Mouse (Mus musculus): ENCODE results near the gene Fam213a. TPM values are rescaled to one million over a fixed set of nuclear protein-coding genes. Genes with fewer than 3 reads are reported as not detected.

Fam213a gene
- polyA plus RNA-seq, 1 experiment = 22.1 TPM

DNA sequence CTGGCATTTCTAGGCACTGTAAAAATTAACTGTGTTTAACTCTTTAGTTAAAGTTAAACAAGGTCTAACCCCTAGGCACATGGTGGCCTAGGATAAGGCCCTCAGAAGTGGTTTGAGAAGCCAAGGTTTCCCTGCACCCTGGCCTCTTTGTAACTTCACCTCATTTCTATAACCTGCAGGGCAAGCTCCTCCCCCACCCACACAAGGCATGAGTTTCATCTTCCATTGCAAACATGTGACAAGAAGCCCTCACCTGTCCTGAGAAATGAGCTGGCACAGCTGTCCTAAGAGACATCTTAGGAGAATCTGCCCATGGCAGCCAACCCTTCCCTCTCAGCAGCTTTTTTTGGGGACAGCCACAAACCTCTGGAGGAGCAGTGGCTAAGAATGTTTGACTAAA, 48.7 kb downstream of the Fam213a start:
- peak in 1 of 2 experiments; percentile 6 for DNase-seq (ENCODE audit: low read depth in 1 of 2, low spot score in 2 of 2)
- no peak for TF ChIP-seq CTCF (IDR thresholded peaks at IDR 0.05; ENCODE audit: extremely low read depth, insufficient read depth, insufficient read length, insufficient replicate concordance)
- TF ChIP-seq POLR2A (IDR thresholded peaks at IDR 0.05; ENCODE audit: low read depth, low read length) = no peak
- H3K4me1 ChIP-seq (ENCODE audit: control insufficient read depth, insufficient read depth, insufficient read length) = peaks cover 35% of the 10 kb centered on the region
- peak overlapping the region; percentile 5; the same call in 1 of the 2 replicates for H3K4me3 ChIP-seq (ENCODE audit: extremely low read depth, insufficient read depth, insufficient read length)
- no peaks in the 10 kb centered on the region for H3K27me3 ChIP-seq (ENCODE audit: control insufficient read depth, insufficient read depth, low read length)
- H3K36me3 ChIP-seq (ENCODE audit: control insufficient read depth, insufficient read depth, low read length) = no peaks in the 10 kb centered on the region
- peak overlapping the region; percentile 7 for H3K27ac ChIP-seq (ENCODE audit: insufficient read depth, low read length)

DNA sequence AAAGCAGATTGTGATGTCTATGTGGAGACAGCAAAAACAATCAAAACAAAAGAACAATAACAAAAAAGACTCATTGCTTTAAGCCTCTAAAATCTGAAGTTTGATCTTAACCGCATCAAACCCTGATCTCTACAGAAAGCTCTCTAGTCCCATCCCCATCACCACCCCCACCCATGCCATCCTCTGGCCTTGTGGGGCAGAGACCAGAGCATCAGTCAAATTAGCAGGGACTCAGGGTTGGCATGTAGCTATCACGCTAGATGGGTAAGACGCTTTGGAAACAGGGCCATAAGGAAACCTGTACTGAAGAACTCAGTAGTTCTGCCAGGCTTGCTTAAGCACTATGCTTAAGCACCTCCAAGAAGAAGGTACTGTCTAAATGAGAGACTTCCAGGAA, 49.4 kb downstream of the Fam213a start:
- Histone ChIP-seq H3K4me1 (ENCODE audit: control insufficient read depth, insufficient read depth, insufficient read length) (peaks cover 41% of the 10 kb centered on the region), H3K27me3 (ENCODE audit: control insufficient read depth, insufficient read depth, low read length) (no peaks in the 10 kb centered on the region), H3K4me3 (ENCODE audit: extremely low read depth, insufficient read depth, insufficient read length) (no peak overlapping the region), H3K36me3 (ENCODE audit: control insufficient read depth, insufficient read depth, low read length) (no peaks in the 10 kb centered on the region), H3K27ac (ENCODE audit: insufficient read depth, low read length) (no peak overlapping the region)
- no peak for DNase-seq (ENCODE audit: low read depth in 1 of 2, low spot score in 2 of 2)
- WGBS = 69% methylated on average over 3 of the region's 3 CpGs
- TF ChIP-seq CTCF (IDR thresholded peaks at IDR 0.05; ENCODE audit: extremely low read depth, insufficient read depth, insufficient read length, insufficient replicate concordance) (no peak), POLR2A (IDR thresholded peaks at IDR 0.05; ENCODE audit: low read depth, low read length) (no peak)

- 12% methylated on average over 3 of the region's 3 CpGs for WGBS
- DNase-seq (ENCODE audit: low read depth in 1 of 2, low spot score in 2 of 2) = no peak
- Histone ChIP-seq H3K27me3 (ENCODE audit: control insufficient read depth, insufficient read depth, low read length) (no peaks in the 10 kb centered on the region), H3K36me3 (ENCODE audit: control insufficient read depth, insufficient read depth, low read length) (no peaks in the 10 kb centered on the region), H3K27ac (ENCODE audit: insufficient read depth, low read length) (peak overlapping the region; percentile 65), H3K4me3 (ENCODE audit: extremely low read depth, insufficient read depth, insufficient read length) (no peak overlapping the region; the same call in 1 of the 2 replicates), H3K4me1 (ENCODE audit: control insufficient read depth, insufficient read depth, insufficient read length) (peaks cover 47% of the 10 kb centered on the region)
- no peak for TF ChIP-seq POLR2A (IDR thresholded peaks at IDR 0.05; ENCODE audit: low read depth, low read length)
- TF ChIP-seq CTCF (IDR thresholded peaks at IDR 0.05; ENCODE audit: extremely low read depth, insufficient read depth, insufficient read length, insufficient replicate concordance) = no peak
These were observed 49.9 kb downstream of the Fam213a start for GRCm38 (mm10) chr14:40963501-40964213.

DNA sequence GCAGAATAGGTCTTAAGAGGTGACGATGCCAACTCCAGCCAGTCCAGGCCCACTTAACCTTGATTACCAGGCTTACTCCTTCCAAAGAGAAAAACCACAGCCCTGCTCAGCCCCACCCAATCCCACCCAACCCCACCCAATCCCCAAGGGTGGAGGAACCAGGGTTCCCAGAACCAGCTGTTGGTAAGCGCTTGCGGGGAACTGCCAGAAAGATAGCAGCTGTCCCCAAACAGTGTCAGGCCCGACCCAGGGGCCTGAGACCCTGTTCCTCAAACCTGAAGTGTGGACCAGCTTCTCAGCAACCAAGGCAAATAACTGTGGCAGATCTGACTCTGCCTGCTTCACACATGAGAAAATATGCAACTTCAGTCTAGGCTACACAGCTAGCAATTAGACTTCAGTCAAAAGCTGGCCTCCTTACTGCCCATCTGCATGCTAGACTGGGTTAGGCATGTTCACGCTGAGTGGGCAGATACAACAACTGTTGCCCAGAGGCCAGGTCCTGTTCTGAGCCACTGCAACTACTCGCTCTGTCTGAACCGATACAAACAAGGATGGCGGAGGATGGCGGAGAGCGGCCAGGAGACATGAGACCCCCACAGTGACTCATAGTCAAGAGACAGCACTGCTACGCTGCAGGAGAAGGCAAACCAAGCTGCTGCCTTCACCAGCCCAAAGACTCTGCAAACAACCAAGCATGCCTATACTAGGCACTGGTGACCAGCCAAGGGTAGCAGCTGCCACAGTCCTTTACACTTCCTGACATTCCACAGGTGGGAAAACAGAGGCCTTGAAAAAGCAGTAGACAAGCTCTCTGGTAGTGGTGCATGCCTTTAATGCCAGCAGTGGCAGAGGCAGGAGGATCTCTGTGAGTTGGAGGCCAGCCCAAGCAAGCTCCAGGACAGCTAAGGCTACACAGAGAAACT, 51.0 kb downstream of the Fam213a start:
- no peak for TF ChIP-seq CTCF (IDR thresholded peaks at IDR 0.05; ENCODE audit: extremely low read depth, insufficient read depth, insufficient read length, insufficient replicate concordance)
- no peak for TF ChIP-seq POLR2A (IDR thresholded peaks at IDR 0.05; ENCODE audit: low read depth, low read length)
- Histone ChIP-seq H3K4me1 (ENCODE audit: control insufficient read depth, insufficient read depth, insufficient read length) (peaks cover 53% of the 10 kb centered on the region), H3K27ac (ENCODE audit: insufficient read depth, low read length) (peak overlapping the region; percentile 51), H3K4me3 (ENCODE audit: extremely low read depth, insufficient read depth, insufficient read length) (no peak overlapping the region), H3K27me3 (ENCODE audit: control insufficient read depth, insufficient read depth, low read length) (no peaks in the 10 kb centered on the region), H3K36me3 (ENCODE audit: control insufficient read depth, insufficient read depth, low read length) (no peaks in the 10 kb centered on the region)
- DNase-seq (ENCODE audit: low read depth in 1 of 2, low spot score in 2 of 2) = no peak
- WGBS = 37% methylated on average over 11 of the region's 11 CpGs

DNA sequence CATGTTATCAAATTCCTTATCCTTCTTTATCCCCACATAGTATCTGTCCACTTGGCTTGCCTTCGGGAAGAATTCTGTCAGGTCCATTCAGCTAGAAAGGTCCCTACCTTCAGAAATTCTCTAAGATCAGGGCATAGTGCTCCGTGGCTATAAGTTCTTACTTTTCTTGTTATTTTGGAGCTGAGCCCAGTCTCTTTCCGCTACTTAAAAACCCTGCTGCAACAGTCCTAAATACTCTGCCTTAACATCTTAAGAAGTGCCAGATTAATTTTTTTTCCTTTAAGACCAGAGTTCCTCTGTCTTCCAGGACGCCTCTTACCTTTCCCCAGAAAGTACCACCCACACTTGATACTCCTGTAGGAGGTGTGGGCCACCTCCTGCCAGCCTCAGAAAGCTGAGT, 53.4 kb downstream of the Fam213a start:
- 39% methylated on average over 4 of the region's 4 CpGs for WGBS
- Histone ChIP-seq H3K36me3 (ENCODE audit: control insufficient read depth, insufficient read depth, low read length) (no peaks in the 10 kb centered on the region), H3K4me1 (ENCODE audit: control insufficient read depth, insufficient read depth, insufficient read length) (peaks cover 70% of the 10 kb centered on the region), H3K4me3 (ENCODE audit: extremely low read depth, insufficient read depth, insufficient read length) (no peak overlapping the region), H3K27me3 (ENCODE audit: control insufficient read depth, insufficient read depth, low read length) (no peaks in the 10 kb centered on the region), H3K27ac (ENCODE audit: insufficient read depth, low read length) (0 out of 2 replicates have a peak overlapping the region, but pooled peaks have one; percentile 3)
- no peak for DNase-seq (ENCODE audit: low read depth in 1 of 2, low spot score in 2 of 2)
- TF ChIP-seq CTCF (IDR thresholded peaks at IDR 0.05; ENCODE audit: extremely low read depth, insufficient read depth, insufficient read length, insufficient replicate concordance) (no peak), POLR2A (IDR thresholded peaks at IDR 0.05; ENCODE audit: low read depth, low read length) (no peak)

DNA sequence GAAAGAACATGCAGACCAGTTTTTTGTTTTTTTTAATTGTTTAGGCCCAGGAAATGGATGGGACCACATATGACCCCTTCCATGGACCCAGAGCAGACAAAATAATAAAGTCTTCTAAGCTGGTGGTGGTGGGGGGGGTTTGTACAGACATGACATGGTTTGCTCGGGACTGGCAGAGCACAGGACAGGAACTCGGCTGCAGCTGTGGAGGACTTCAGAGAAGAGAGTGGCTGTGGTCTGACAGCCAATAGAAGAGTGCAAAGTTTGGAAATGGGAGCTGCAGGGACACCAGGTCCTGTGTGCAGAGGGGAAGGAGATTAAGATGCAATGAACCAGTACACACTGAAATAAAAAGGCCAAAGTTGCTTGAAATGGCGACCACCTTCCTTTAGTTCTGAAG, 54.0 kb downstream of the Fam213a start:
- no peak overlapping the region for H3K4me3 ChIP-seq (ENCODE audit: extremely low read depth, insufficient read depth, insufficient read length)

More for the DNA sequence above, 54.0 kb downstream of the Fam213a start:
- TF ChIP-seq CTCF (IDR thresholded peaks at IDR 0.05; ENCODE audit: extremely low read depth, insufficient read depth, insufficient read length, insufficient replicate concordance) (no peak), POLR2A (IDR thresholded peaks at IDR 0.05; ENCODE audit: low read depth, low read length) (no peak)
- Histone ChIP-seq H3K27ac (ENCODE audit: insufficient read depth, low read length) (peak overlapping the region; percentile 75), H3K36me3 (ENCODE audit: control insufficient read depth, insufficient read depth, low read length) (no peaks in the 10 kb centered on the region), H3K27me3 (ENCODE audit: control insufficient read depth, insufficient read depth, low read length) (no peaks in the 10 kb centered on the region), H3K4me1 (ENCODE audit: control insufficient read depth, insufficient read depth, insufficient read length) (peaks cover 70% of the 10 kb centered on the region)
- 14% methylated on average over 3 of the region's 3 CpGs for WGBS
- DNase-seq (ENCODE audit: low read depth in 1 of 2, low spot score in 2 of 2) = no peak
